Mouse (Mus musculus) kidney, adult 8-10 months (tissue): ENCODE measurements around the gene Insl3.
"Not testable (repeated sequence)": the region's sequence is repeated elsewhere in the genome, so short reads cannot be mapped to it uniquely, and the experiment has no call there.

Experiments
- DNase-seq, 2 experiments: peaks; one replicate each; pipeline ENCODE4 v3.0.0; 2022

Gene Insl3

GRCm38 (mm10) chr8:71677555-71677954, 11.5 kb upstream of the Insl3 start:
- peak in 1 of 2 experiments; percentile 32 for DNase-seq

- DNase-seq, result no peak
Observed at GRCm38 (mm10) chr8:71678216-71678615, 10.8 kb upstream of the Insl3 start.

- DNase-seq, result no peak
Observed at GRCm38 (mm10) chr8:71679116-71679515, 9.9 kb upstream of the Insl3 start.

GRCm38 (mm10) chr8:71679550-71680168, 9.4 kb upstream of the Insl3 start:
- no peak for DNase-seq

GRCm38 (mm10) chr8:71680471-71680870, 8.5 kb upstream of the Insl3 start:
- peak; percentile 37 to 49 for DNase-seq

GRCm38 (mm10) chr8:71681369-71681915, 7.6 kb upstream of the Insl3 start:
- DNase-seq, result no peak

GRCm38 (mm10) chr8:71682832-71683231, 6.2 kb upstream of the Insl3 start:
- no peak for DNase-seq

GRCm38 (mm10) chr8:71684701-71685100, 4.3 kb upstream of the Insl3 start:
- no peak for DNase-seq

- DNase-seq, result no peak
Observed at GRCm38 (mm10) chr8:71685573-71685972, 3.4 kb upstream of the Insl3 start.

- no peak for DNase-seq
Observed at GRCm38 (mm10) chr8:71686143-71686734, 2.8 kb upstream of the Insl3 start.

- no peak for DNase-seq
Observed at GRCm38 (mm10) chr8:71687616-71688015, 1.4 kb upstream of the Insl3 start.

- DNase-seq, result no peak
Observed at GRCm38 (mm10) chr8:71692509-71692908, 3.5 kb downstream of the Insl3 start.

- no peak for DNase-seq
Observed at GRCm38 (mm10) chr8:71693166-71694041, 4.4 kb downstream of the Insl3 start.

- not testable (repeated sequence) for DNase-seq
Observed at GRCm38 (mm10) chr8:71695456-71695855, 6.4 kb downstream of the Insl3 start.

- DNase-seq, result no peak
Observed at GRCm38 (mm10) chr8:71700493-71701269, 11.7 kb downstream of the Insl3 start.

GRCm38 (mm10) chr8:71701414-71702086, 12.5 kb downstream of the Insl3 start, which contains the start of gene B3gnt3:
TSS of gene B3gnt3 (minus strand) at chr8:71701789.
- DNase-seq, result no peak

GRCm38 (mm10) chr8:71702087-71702432, 13.0 kb downstream of the Insl3 start:
- DNase-seq, result no peak

- no peak for DNase-seq
Observed at GRCm38 (mm10) chr8:71702923-71703322, 13.9 kb downstream of the Insl3 start.

- not testable (repeated sequence) for DNase-seq
Observed at GRCm38 (mm10) chr8:71703400-71703799, 14.4 kb downstream of the Insl3 start.

GRCm38 (mm10) chr8:71707874-71708273, 18.9 kb downstream of the Insl3 start:
- peak in 1 of 2 experiments; percentile 59 for DNase-seq

GRCm38 (mm10) chr8:71709134-71709799, 20.3 kb downstream of the Insl3 start:
- no peak for DNase-seq
